Mouse (Mus musculus): ENCODE measurements around the gene Nfib. TPM values are rescaled to one million over a fixed set of nuclear protein-coding genes. Genes with fewer than 3 reads are reported as not detected.
A peak's percentile ranks its signal among the peaks of the same experiment; 100 is the strongest.
"Not testable (repeated sequence)": the region's sequence is repeated elsewhere in the genome, so short reads cannot be mapped to it uniquely, and the experiment has no call there.

The Nfib gene
- total RNA-seq, 2 experiments from 2014 or later = 119 to 122 TPM

- DNase-seq (ENCODE audit: low spot score); intact Hi-C loops (cut with DNase I): not testable (repeated sequence)
These were observed 447.0 kb downstream of the Nfib start for GRCm38 (mm10) chr4:82258545-82258944.

- intact Hi-C loops (cut with DNase I) = no loop called here
- DNase-seq (ENCODE audit: low spot score) = no peak
These were observed 453.5 kb downstream of the Nfib start for GRCm38 (mm10) chr4:82252054-82252453.

GRCm38 (mm10) chr4:82250355-82250659, 455.2 kb downstream of the Nfib start:
- intact Hi-C loops (cut with DNase I) = no loop called here

GRCm38 (mm10) chr4:82249518-82250354, 455.8 kb downstream of the Nfib start:
- DNase-seq (ENCODE audit: low spot score) = no peak
- intact Hi-C loops (cut with DNase I) = loop anchor here (2.0 to 5.0 kb wide), 2 partner anchors 27 to 77 kb away; no protein-coding TSS in a partner anchor

More at GRCm38 (mm10) chr4:82250355-82250659, 455.2 kb downstream of the Nfib start:
- DNase-seq (ENCODE audit: low spot score) = no peak

GRCm38 (mm10) chr4:82248961-82249360, 456.6 kb downstream of the Nfib start:
- no peak for DNase-seq (ENCODE audit: low spot score)
- intact Hi-C loops (cut with DNase I) = loop anchor here (2.0 to 5.0 kb wide), 2 partner anchors 28 to 77 kb away; no protein-coding TSS in a partner anchor

- intact Hi-C loops (cut with DNase I) = loop anchor here (2.0 to 5.0 kb wide), 2 partner anchors 29 to 76 kb away; no protein-coding TSS in a partner anchor
- DNase-seq (ENCODE audit: low spot score) = no peak
These were observed 457.5 kb downstream of the Nfib start for GRCm38 (mm10) chr4:82248031-82248430.

GRCm38 (mm10) chr4:82246290-82246689, 459.3 kb downstream of the Nfib start:
- peak; percentile 29 for DNase-seq (ENCODE audit: low spot score)
- intact Hi-C loops (cut with DNase I) = loop anchor here (5.0 kb wide), 1 partner anchor 74 kb away; no protein-coding TSS in a partner anchor

Other genes starting within 250 kb of the Nfib start
- gene Zdhhc21, start 154.2 kb upstream of the Nfib start, total RNA-seq (2021) = 10 to 100 TPM; 10.8 to 11.6 TPM
- not detected for gene Cer1, start 179.4 kb upstream of the Nfib start, total RNA-seq (2021)